Mouse (Mus musculus) ES-E14 (cell line): ENCODE results near the gene Map4k1.

ENCODE experiments used
- CHD2 ChIP-seq: IDR thresholded peaks from 2 replicates; pipeline ENCODE4 v1.6.1; 2014; ENCODE audit warnings: mild to moderate bottlenecking, low read depth, low read length, inconsistent platforms
- MAFK ChIP-seq: IDR thresholded peaks from 2 replicates; pipeline ENCODE4 v1.6.1; 2014; ENCODE audit warnings: mild to moderate bottlenecking, low read depth, low read length, inconsistent platforms; ENCODE audit not compliant: insufficient read depth
- ZC3H11A ChIP-seq: IDR thresholded peaks from 2 replicates; pipeline ENCODE4 v1.6.1; 2012; ENCODE audit warnings: low read depth, mild to moderate bottlenecking, inconsistent platforms, low read length, borderline replicate concordance

- no peak for TF ChIP-seq ZC3H11A
- TF ChIP-seq CHD2: no peak
- TF ChIP-seq MAFK: no peak
These were observed 23.7 kb upstream of the Map4k1 start for GRCm38 (mm10) chr7:28957997-28958725.
